Mouse (Mus musculus): ENCODE measurements around the gene 5730480H06Rik. TPM values are rescaled to one million over a fixed set of nuclear protein-coding genes. Genes with fewer than 3 reads are reported as not detected.

The 5730480H06Rik gene
- 20.1 and 22.2 TPM in 2 replicates for polyA plus RNA-seq (2012; rRNA removed)

- DNase-seq (ENCODE audit: low read depth): no peak
- no peak for TF ChIP-seq POLR2A (IDR thresholded peaks at IDR 0.05; ENCODE audit: borderline replicate concordance, extremely low read depth, insufficient read depth, insufficient read length, poor library complexity, severe bottlenecking)
- TF ChIP-seq CTCF (IDR thresholded peaks at IDR 0.05; ENCODE audit: borderline replicate concordance, extremely low read depth, insufficient read depth, insufficient read length): no peak
Measured at GRCm38 (mm10) chr5:48327652-48328051, at the start of gene 5730480H06Rik. Gene 5730480H06Rik (plus strand): TSS chr5:48327952.

GRCm38 (mm10) chr5:48301186-48301585 is 26.6 kb upstream of the 5730480H06Rik start:
- DNase-seq (ENCODE audit: low read depth): no peak

GRCm38 (mm10) chr5:48315057-48315602 is 12.6 kb upstream of the 5730480H06Rik start:
- no peak for TF ChIP-seq POLR2A (IDR thresholded peaks at IDR 0.05; ENCODE audit: borderline replicate concordance, extremely low read depth, insufficient read depth, insufficient read length, poor library complexity, severe bottlenecking)
- TF ChIP-seq CTCF (IDR thresholded peaks at IDR 0.05; ENCODE audit: borderline replicate concordance, extremely low read depth, insufficient read depth, insufficient read length): no peak
- DNase-seq (ENCODE audit: low read depth): no peak

More at GRCm38 (mm10) chr5:48301186-48301585, 26.6 kb upstream of the 5730480H06Rik start:
- TF ChIP-seq POLR2A (IDR thresholded peaks at IDR 0.05; ENCODE audit: borderline replicate concordance, extremely low read depth, insufficient read depth, insufficient read length, poor library complexity, severe bottlenecking): no peak
- TF ChIP-seq CTCF (IDR thresholded peaks at IDR 0.05; ENCODE audit: borderline replicate concordance, extremely low read depth, insufficient read depth, insufficient read length): no peak

- no peak for DNase-seq (ENCODE audit: low read depth)
- no peak for TF ChIP-seq CTCF (IDR thresholded peaks at IDR 0.05; ENCODE audit: borderline replicate concordance, extremely low read depth, insufficient read depth, insufficient read length)
- no peak for TF ChIP-seq POLR2A (IDR thresholded peaks at IDR 0.05; ENCODE audit: borderline replicate concordance, extremely low read depth, insufficient read depth, insufficient read length, poor library complexity, severe bottlenecking)
Measured at GRCm38 (mm10) chr5:48320597-48320996, 7.2 kb upstream of the 5730480H06Rik start.

DNA sequence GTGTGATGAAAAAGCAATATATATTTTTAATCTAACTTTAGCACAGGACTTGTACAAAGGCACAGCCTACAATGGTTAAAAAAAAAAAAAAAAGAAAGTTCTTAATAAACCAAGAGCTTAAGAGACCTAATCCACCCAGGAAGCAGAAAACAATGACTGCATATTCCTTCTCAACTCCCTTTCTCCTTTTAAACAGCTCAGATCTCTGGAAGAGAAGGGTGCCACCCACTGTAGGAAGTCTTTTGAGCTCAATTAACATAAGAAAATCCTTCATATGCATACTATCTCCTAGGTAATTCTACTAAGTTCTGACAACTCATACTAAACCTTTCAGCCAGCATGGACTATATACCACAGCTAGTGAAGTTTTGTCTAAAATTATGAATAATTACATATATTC is 1.5 kb upstream of the 5730480H06Rik start:
- TF ChIP-seq POLR2A (IDR thresholded peaks at IDR 0.05; ENCODE audit: borderline replicate concordance, extremely low read depth, insufficient read depth, insufficient read length, poor library complexity, severe bottlenecking): no peak
- TF ChIP-seq CTCF (IDR thresholded peaks at IDR 0.05; ENCODE audit: borderline replicate concordance, extremely low read depth, insufficient read depth, insufficient read length): no peak
- DNase-seq (ENCODE audit: low read depth): no peak

- no peak for DNase-seq (ENCODE audit: low read depth)
- TF ChIP-seq POLR2A (IDR thresholded peaks at IDR 0.05; ENCODE audit: borderline replicate concordance, extremely low read depth, insufficient read depth, insufficient read length, poor library complexity, severe bottlenecking) (no peak), CTCF (IDR thresholded peaks at IDR 0.05; ENCODE audit: borderline replicate concordance, extremely low read depth, insufficient read depth, insufficient read length) (no peak)
Measured at GRCm38 (mm10) chr5:48329751-48330150, 2.0 kb downstream of the 5730480H06Rik start.

DNA sequence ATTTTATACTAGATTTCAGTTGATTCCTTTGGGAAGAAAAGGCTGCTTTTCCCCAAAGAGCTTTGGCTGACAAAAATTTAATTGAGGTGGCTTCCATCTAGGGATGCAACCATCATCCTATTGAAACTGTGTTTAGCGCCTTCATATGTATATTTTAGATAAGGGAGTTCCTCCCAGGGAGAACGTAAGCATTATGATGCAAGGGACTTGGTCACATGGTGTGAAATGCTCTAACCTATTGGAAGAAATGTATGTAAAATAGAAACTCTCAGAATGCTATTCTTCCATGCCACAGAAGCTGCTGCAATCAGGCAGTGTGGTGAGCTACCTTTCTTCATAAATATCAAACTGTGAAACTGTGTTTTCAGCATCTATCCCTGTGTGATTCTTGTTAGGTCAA is 3.1 kb downstream of the 5730480H06Rik start:
- DNase-seq (ENCODE audit: low read depth): no peak
- no peak for TF ChIP-seq POLR2A (IDR thresholded peaks at IDR 0.05; ENCODE audit: borderline replicate concordance, extremely low read depth, insufficient read depth, insufficient read length, poor library complexity, severe bottlenecking)
- TF ChIP-seq CTCF (IDR thresholded peaks at IDR 0.05; ENCODE audit: borderline replicate concordance, extremely low read depth, insufficient read depth, insufficient read length): no peak

- no peak for DNase-seq (ENCODE audit: low read depth)
- TF ChIP-seq POLR2A (IDR thresholded peaks at IDR 0.05; ENCODE audit: borderline replicate concordance, extremely low read depth, insufficient read depth, insufficient read length, poor library complexity, severe bottlenecking) (no peak), CTCF (IDR thresholded peaks at IDR 0.05; ENCODE audit: borderline replicate concordance, extremely low read depth, insufficient read depth, insufficient read length) (no peak)
Measured at GRCm38 (mm10) chr5:48331441-48331840, 3.7 kb downstream of the 5730480H06Rik start.

DNA sequence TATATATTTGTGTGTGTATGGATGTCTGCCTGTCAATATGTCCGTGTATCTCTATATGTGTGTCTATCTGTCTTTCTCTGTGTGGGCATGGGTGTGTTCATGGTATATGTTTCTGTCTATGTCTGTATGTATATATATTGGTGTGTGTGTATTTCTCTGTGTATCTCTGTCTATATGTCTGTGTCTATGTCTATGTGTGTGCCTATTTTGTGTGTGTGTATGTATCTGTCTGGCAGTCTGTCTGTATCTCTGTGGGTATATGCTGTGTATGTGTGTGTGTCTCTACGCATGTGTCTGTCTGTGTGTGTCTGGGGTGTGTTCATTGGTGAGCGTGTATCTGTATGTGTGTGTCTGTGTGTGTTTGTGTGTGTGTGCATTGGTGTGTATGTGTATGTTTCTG is 5.7 kb downstream of the 5730480H06Rik start:
- TF ChIP-seq CTCF (IDR thresholded peaks at IDR 0.05; ENCODE audit: borderline replicate concordance, extremely low read depth, insufficient read depth, insufficient read length) (no peak), POLR2A (IDR thresholded peaks at IDR 0.05; ENCODE audit: borderline replicate concordance, extremely low read depth, insufficient read depth, insufficient read length, poor library complexity, severe bottlenecking) (no peak)
- no peak for DNase-seq (ENCODE audit: low read depth)

DNA sequence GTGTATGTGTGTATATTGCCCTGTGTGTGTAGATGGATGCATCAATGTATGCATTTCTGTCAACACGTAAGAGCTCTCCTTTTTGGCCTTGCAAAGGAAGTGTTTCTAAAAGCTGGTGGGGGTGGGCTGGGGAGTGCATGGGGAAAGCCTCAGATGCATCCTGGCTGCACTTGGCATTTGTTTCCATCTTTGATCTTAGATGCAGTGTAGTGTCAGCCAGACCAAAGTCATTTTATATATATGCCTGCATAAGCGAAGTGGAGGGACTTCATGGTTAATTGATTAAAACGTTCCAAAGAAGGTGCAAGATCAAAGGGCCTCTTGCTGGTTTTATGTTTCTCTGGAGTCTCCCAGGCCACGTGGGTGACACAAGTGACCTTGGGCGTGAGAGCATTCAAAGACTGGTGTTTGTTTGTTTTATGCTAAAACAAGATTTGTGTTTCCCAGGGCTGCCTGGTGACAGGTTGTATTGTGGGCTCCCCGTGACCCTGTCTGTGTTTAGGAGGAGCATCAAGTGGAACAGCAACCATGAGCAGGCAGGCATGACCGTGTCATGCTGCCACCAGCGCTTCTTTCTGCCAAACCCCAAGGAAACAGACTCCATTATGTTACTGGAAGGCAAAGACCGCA is 6.2 kb downstream of the 5730480H06Rik start:
- TF ChIP-seq POLR2A (IDR thresholded peaks at IDR 0.05; ENCODE audit: borderline replicate concordance, extremely low read depth, insufficient read depth, insufficient read length, poor library complexity, severe bottlenecking) (no peak), CTCF (IDR thresholded peaks at IDR 0.05; ENCODE audit: borderline replicate concordance, extremely low read depth, insufficient read depth, insufficient read length) (no peak)
- peak; percentile 40 for DNase-seq (ENCODE audit: low read depth)

GRCm38 (mm10) chr5:48340808-48341433 is 13.2 kb downstream of the 5730480H06Rik start:
- TF ChIP-seq POLR2A (IDR thresholded peaks at IDR 0.05; ENCODE audit: borderline replicate concordance, extremely low read depth, insufficient read depth, insufficient read length, poor library complexity, severe bottlenecking) (no peak), CTCF (IDR thresholded peaks at IDR 0.05; ENCODE audit: borderline replicate concordance, extremely low read depth, insufficient read depth, insufficient read length) (no peak)
- peak; percentile 15 for DNase-seq (ENCODE audit: low read depth)
